ENCODE assay signal across 8 mouse cellular contexts in the genomic region with DNA sequence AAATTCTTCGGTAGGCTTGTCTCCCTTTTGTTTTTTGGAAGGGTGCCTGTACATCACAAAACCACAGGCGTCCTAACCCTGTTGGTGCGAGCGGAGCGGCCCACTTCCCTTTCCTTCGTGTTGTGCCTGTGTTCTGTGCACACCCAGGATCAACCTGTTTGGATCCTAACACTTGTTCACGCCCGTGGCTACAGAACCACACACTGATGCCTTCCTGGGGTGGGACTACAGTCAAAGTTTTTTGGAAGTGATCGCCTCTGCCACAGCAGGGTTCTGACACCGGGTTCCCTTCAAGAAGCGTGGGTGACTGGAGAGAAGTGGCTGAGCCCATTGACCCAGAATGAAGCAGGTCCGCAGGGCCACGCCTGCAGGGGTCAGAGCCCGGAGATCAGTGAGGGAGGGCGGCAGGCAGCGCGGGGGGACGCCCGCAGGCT. TPM values are rescaled to one million over a fixed set of nuclear protein-coding genes. Genes with fewer than 3 reads are reported as not detected.
DNase-seq lines count a peak whose midpoint lies in the region; ATAC-seq and TF ChIP-seq lines count a peak whose summit lies in the region.

No protein-coding gene starts in this region.

- 0 out of 2 replicates have a peak, but pooled peaks cover 7% of the 10 kb centered on the region for H3K4me1 ChIP-seq in thymus, adult 2 months (replicated peaks; ENCODE audit: control insufficient read depth, insufficient read depth, low read length)
- peaks cover 7% of the 10 kb centered on the region; the same call in 1 of the 2 replicates for H3K4me1 ChIP-seq in intestine, embryonic 16.5 days (ENCODE audit: control insufficient read depth, insufficient read depth, low read length)

- H3K36me3 ChIP-seq in thymus, adult 2 months (ENCODE audit: control insufficient read depth, insufficient read depth, low read length) = no peaks in the 10 kb centered on the region
- H3K36me3 ChIP-seq in intestine, embryonic 16.5 days (ENCODE audit: control insufficient read depth, insufficient read depth, low read length) = no peaks in the 10 kb centered on the region; the same call in 1 of the 2 replicates

- ATAC-seq in intestine, embryonic 16.5 days = peak; percentile 78
- ATAC-seq in monocyte, adult 5-6 weeks (replicated peaks; ENCODE audit: insufficient number of reproducible peaks, low FRiP score, low TSS enrichment, poor library complexity, severe bottlenecking) = peak; percentile 27

- H3K4me2 ChIP-seq in intestine, embryonic 16.5 days (ENCODE audit: low read depth, low read length) = peak overlapping the region; percentile 53

- TF ChIP-seq POLR2A in thymus, adult 2 months (IDR thresholded peaks at IDR 0.05; ENCODE audit: control insufficient read depth, extremely low read depth, insufficient read depth, low read length, poor library complexity) = no peak

- H3K27ac ChIP-seq in thymus, adult 2 months (ENCODE audit: control insufficient read depth, insufficient read depth, low read length) = peak overlapping the region; percentile 1; the same call in 1 of the 2 replicates
- peak overlapping the region; percentile 77 for H3K27ac ChIP-seq in intestine, embryonic 16.5 days (ENCODE audit: low read length)

- 0% methylated on average over 19 of the region's 19 CpGs for whole genome bisulfite sequencing in thymus, adult 2 months
- WGBS in intestine, embryonic 16.5 days = under 1% methylated on average over 19 of the region's 19 CpGs

- peak; percentile 32 to 33 for DNase-seq in frontal cortex, adult 2 months (ENCODE audit: extremely low spot score in 1 of 2, low spot score in 1 of 2)
- no peak for DNase-seq in frontal cortex, postnatal 14 days (ENCODE audit: low spot score in 2 of 2)
- DNase-seq in thymus, adult 2 months = no peak
- no peak for DNase-seq in thymus, postnatal 10 days (ENCODE audit: low spot score in 2 of 2)
- no peak for DNase-seq in layer of hippocampus, adult 18-20 months (ENCODE audit: low spot score in 2 of 2)
- DNase-seq in yolk sac, embryonic 10.5 days (ENCODE audit: low spot score) = no peak

- peak overlapping the region; percentile 79 for H3K9ac ChIP-seq in intestine, embryonic 16.5 days (ENCODE audit: low read depth, low read length)

- no peaks in the 10 kb centered on the region for H3K9me3 ChIP-seq in intestine, embryonic 16.5 days (ENCODE audit: control insufficient read depth, low read length)

- H3K27me3 ChIP-seq in thymus, adult 2 months (ENCODE audit: control insufficient read depth, insufficient read depth, low read length) = no peaks in the 10 kb centered on the region
- H3K27me3 ChIP-seq in intestine, embryonic 16.5 days (replicated peaks; ENCODE audit: control insufficient read depth, insufficient read depth, low read length) = no peaks in the 10 kb centered on the region

- H3K4me3 ChIP-seq in thymus, adult 2 months (ENCODE audit: control insufficient read depth, insufficient read depth, low read length) = peak overlapping the region; percentile 59
- H3K4me3 ChIP-seq in intestine, embryonic 16.5 days (ENCODE audit: low read length) = peak overlapping the region; percentile 67

- no peak for TF ChIP-seq CTCF in thymus, adult 2 months (IDR thresholded peaks at IDR 0.05; ENCODE audit: borderline replicate concordance, control insufficient read depth, extremely low read depth, insufficient read depth, low read length, poor library complexity)

RNA-seq across cellular contexts. Expression of a gene that starts 0.5 kb away (rescaled TPM):
- 81.7 and 90.0 TPM in 2 replicates for polyA plus RNA-seq in frontal cortex, adult 2 months (2012; rRNA removed)
- 53.6 and 69.1 TPM in 2 replicates for polyA plus RNA-seq in thymus, adult 2 months (2012; rRNA removed)
- polyA plus RNA-seq in intestine, embryonic 16.5 days (2015; fragmentation: Nextera tagmentation; extraction: Ambion mirVana) = 146 and 152 TPM in 2 replicates
- 105 to 153 TPM (median 144 TPM) in 3 replicates for total RNA-seq in monocyte, adult 5-6 weeks (2017)
- total RNA-seq in layer of hippocampus, adult 18-20 months (2021) = 10 to 100 TPM; 51.1 to 56.1 TPM

RNA-seq across cellular contexts. Expression of a gene that starts 29.3 kb away (rescaled TPM):
- 6.6 and 8.3 TPM in 2 replicates for polyA plus RNA-seq in frontal cortex, adult 2 months (2012; rRNA removed)
- polyA plus RNA-seq in thymus, adult 2 months (2012; rRNA removed) = 0.03 and 0.05 TPM in 2 replicates
- 0.56 and 0.59 TPM in 2 replicates for polyA plus RNA-seq in intestine, embryonic 16.5 days (2015; fragmentation: Nextera tagmentation; extraction: Ambion mirVana)
- not detected in 3 replicates for total RNA-seq in monocyte, adult 5-6 weeks (2017)
- total RNA-seq in layer of hippocampus, adult 18-20 months (2021) = 10 to 100 TPM; 43.4 to 53.7 TPM

RNA-seq across cellular contexts. Expression of a gene that starts 31.1 kb away (rescaled TPM):
- polyA plus RNA-seq in frontal cortex, adult 2 months (2012; rRNA removed) = 66.9 and 73.9 TPM in 2 replicates
- polyA plus RNA-seq in thymus, adult 2 months (2012; rRNA removed) = 67.2 and 81.7 TPM in 2 replicates
- 49.4 and 54.2 TPM in 2 replicates for polyA plus RNA-seq in intestine, embryonic 16.5 days (2015; fragmentation: Nextera tagmentation; extraction: Ambion mirVana)
- total RNA-seq in monocyte, adult 5-6 weeks (2017) = 66.2 to 71.0 TPM (median 70.0 TPM) in 3 replicates
- total RNA-seq in layer of hippocampus, adult 18-20 months (2021) = 10 to 100 TPM; 69.4 to 71.1 TPM

RNA-seq across cellular contexts. Expression of a gene that starts 38.0 kb away (rescaled TPM):
- polyA plus RNA-seq in frontal cortex, adult 2 months (2012; rRNA removed) = 0.04 and 0.06 TPM in 2 replicates
- 0.18 and 0.23 TPM in 2 replicates for polyA plus RNA-seq in thymus, adult 2 months (2012; rRNA removed)
- 0.06 and 0.07 TPM in 2 replicates for polyA plus RNA-seq in intestine, embryonic 16.5 days (2015; fragmentation: Nextera tagmentation; extraction: Ambion mirVana)
- 0.19 TPM in 1 of 3 replicates, not detected in the others for total RNA-seq in monocyte, adult 5-6 weeks (2017)
- under 1 TPM; 0.10 to 0.30 TPM for total RNA-seq in layer of hippocampus, adult 18-20 months (2021)

Comparison
In these comparisons a context has a peak if more than half of its experiments do, and no peak if none do; other contexts are left out.
1. DNase-seq: peak in frontal cortex, adult 2 months (2 of 2); none in frontal cortex, postnatal 14 days (0 of 2), thymus, adult 2 months (single experiment), thymus, postnatal 10 days (0 of 2), layer of hippocampus, adult 18-20 months (0 of 2) and yolk sac, embryonic 10.5 days (single experiment).